Mouse (Mus musculus) sigmoid colon, adult 10 weeks (tissue): ENCODE data around the gene Rce1. TPM values are rescaled to one million over a fixed set of nuclear protein-coding genes. Genes with fewer than 3 reads are reported as not detected.

Experiments used
- polyA plus RNA-seq: library from polyadenylated mRNA; stranded (reverse); fragments of 350-450 nt; fragmentation: Illumina TruSeq; extraction: RNeasy Lipid Tissue Mini Kit (QIAGEN cat#74804); gene quantifications from one replicate; pipeline ENCODE4 v1.2.3, GENCODE M21; 2014; ENCODE audit warnings: low read depth, low replicate concordance

Rce1 gene
- 5.1 TPM for polyA plus RNA-seq

DNA sequence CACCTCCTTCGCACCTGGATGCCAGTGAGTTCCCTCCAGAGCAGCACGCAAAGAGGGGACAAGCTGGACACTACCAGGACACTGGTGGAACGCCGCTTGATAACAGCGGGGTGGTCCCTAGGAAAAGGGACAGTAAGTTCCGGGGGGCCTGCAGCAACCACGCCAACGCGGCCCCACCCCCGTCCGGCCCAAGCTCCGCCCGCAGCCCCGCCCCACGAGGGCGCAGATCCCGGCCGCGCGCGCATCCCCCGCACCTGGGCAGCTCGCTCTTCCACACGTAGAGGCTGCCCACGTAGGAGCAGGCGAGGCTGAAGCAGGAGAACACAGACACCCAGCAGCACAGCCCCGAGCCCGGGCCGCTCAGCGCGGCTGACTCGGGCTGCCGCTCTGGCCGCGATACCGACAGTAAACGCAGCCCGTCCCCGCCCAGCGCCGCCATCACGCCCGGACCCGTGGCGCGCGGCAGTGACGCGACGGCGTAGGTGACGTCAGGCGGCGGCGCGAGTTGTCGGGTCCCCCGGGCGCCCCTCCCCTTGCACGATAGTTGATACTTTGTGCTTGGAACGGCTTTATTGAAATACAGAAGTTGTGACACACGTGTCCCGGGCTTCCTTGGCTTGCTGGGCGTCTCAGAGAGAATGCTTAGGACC is at the start of gene Rce1:
Rce1 (minus strand) TSS at position 463 of the 650 bp plus-strand sequence.

DNA sequence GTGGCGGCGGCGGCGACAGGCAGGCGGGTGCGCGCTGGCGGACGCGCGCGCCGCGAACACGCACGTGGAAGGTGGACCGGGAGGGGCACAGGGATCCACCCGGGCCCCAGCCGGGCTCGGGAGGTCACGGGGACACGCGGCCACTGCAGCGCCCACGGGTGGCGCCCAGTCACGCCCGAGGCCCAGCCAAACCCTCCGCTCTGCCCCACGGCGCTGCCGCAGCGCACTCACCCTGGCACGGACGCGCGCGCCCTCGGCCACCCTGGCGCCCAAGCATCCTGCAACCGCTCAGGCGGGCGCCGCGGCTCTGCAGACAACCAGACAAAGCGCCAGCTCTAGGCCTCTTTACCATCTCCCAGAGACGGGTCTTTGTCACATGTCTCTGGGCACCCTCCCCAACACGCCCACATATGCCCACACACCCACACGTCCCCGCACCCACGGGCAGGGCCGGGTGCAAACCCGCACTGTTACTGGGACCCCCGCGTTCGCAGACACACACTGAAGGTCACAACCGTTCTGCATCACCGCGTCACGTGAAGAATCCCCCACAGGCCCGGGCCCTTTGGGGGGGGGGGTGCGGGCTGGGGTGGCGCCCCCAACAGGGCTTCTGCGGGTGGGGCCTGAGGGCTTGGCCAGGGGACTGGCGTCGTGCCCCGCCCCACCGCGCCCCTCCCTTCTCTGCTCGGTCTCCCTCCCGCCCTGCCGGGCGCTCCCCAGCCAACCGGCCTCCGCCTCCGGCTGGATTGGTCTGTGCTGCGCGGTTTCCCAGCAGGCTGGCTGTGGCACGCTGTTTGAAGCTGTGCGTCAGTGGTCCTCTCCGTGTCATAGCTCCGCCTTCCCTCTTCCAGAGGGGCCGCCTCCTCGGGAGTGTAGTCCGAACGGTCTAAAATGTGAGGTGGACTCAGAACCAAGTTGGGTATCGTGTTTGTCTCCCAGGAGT is 10.0 kb downstream of the Rce1 start, which contains the start of gene Lrfn4:
Lrfn4 (minus strand) TSS at position 517 of the 943 bp plus-strand sequence.

Other genes with a start within 250 kb of the Rce1 start
- 81.4 TPM for gene Kdm2a, start 227.4 kb downstream of the Rce1 start, polyA plus RNA-seq
- 0.91 TPM for gene Rhod, start 186.2 kb downstream of the Rce1 start, polyA plus RNA-seq
- not detected for gene Syt12, start 148.2 kb downstream of the Rce1 start, polyA plus RNA-seq
- 7.6 TPM for gene 2010003K11Rik, start 127.1 kb downstream of the Rce1 start, polyA plus RNA-seq
- gene Pcx, start 115.2 kb downstream of the Rce1 start, polyA plus RNA-seq: 0.50 TPM
- gene Lrfn4, start 10.0 kb downstream of the Rce1 start, polyA plus RNA-seq: not detected
- not detected for gene Gm960, start 73.0 kb upstream of the Rce1 start, polyA plus RNA-seq
- gene Sptbn2, start 85.5 kb upstream of the Rce1 start, polyA plus RNA-seq: 0.35 TPM
- gene Rbm4b, start 130.9 kb upstream of the Rce1 start, polyA plus RNA-seq: 9.8 TPM
- 18.8 TPM for gene Rbm4, start 168.3 kb upstream of the Rce1 start, polyA plus RNA-seq
- 6.3 TPM for gene Gm21992, start 186.0 kb upstream of the Rce1 start, polyA plus RNA-seq
- gene Rbm14, start 186.0 kb upstream of the Rce1 start, polyA plus RNA-seq: 7.5 TPM
- 1.9 TPM for gene Ccs, start 213.7 kb upstream of the Rce1 start, polyA plus RNA-seq
- 0.32 TPM for gene Ccdc87, start 213.7 kb upstream of the Rce1 start, polyA plus RNA-seq
- gene Ctsf, start 229.5 kb upstream of the Rce1 start, polyA plus RNA-seq: 10.3 TPM